27 mouse cellular contexts compared by ENCODE assay signal in genomic region chr14:30528392-30528791, GRCm38 (mm10). TPM values are rescaled to one million over a fixed set of nuclear protein-coding genes. Genes with fewer than 3 reads are reported as not detected.
A peak's percentile ranks its signal among the peaks of the same experiment; 100 is the strongest.
DNase-seq lines count a peak whose midpoint lies in the region; ATAC-seq and TF ChIP-seq lines count a peak whose summit lies in the region.
"Had no signal": no experiment of that assay in that cellular context is flagged by ENCODE, and none has a peak within 500 bp of the region (broad histone marks: within the 10 kb centered on the region; RNA-seq: fewer than 3 reads in every experiment).

No protein-coding gene starts in this region.

- TF ChIP-seq POLR2A in cerebellum, adult 2 months (IDR thresholded peaks at IDR 0.05; ENCODE audit: borderline replicate concordance, insufficient read depth, low read length): no peak

- no peak overlapping the region for H3K4me2 ChIP-seq in midbrain, embryonic 11.5 days
- H3K4me2 ChIP-seq in midbrain, embryonic 15.5 days: no peak overlapping the region
- H3K4me2 ChIP-seq: embryonic facial prominence, embryonic 13.5 days; embryonic facial prominence, embryonic 15.5 days; forebrain, embryonic 12.5 days had no signal

- H3K27ac ChIP-seq in midbrain, embryonic 11.5 days (ENCODE audit: low read depth, low read length): no peak overlapping the region
- H3K27ac ChIP-seq in midbrain, embryonic 15.5 days: no peak overlapping the region
- no peak overlapping the region for H3K27ac ChIP-seq in cerebellum, adult 2 months (ENCODE audit: insufficient read depth, low read length)
- H3K27ac ChIP-seq: embryonic facial prominence, embryonic 13.5 days; embryonic facial prominence, embryonic 15.5 days; forebrain, embryonic 10.5 days; forebrain, embryonic 12.5 days had no signal

- no peak for TF ChIP-seq CTCF in cerebellum, adult 2 months (IDR thresholded peaks at IDR 0.05; ENCODE audit: borderline replicate concordance, insufficient read depth, low read depth, low read length)

- peak; percentile 72 for DNase-seq in midbrain, embryonic 11.5 days (ENCODE audit: low spot score, missing footprints)
- DNase-seq in R1 (ENCODE audit: low read depth, low spot score): peak; percentile 66
- no peak for DNase-seq in frontal cortex, postnatal 10 days (ENCODE audit: low spot score in 2 of 2)
- DNase-seq in cerebellum, adult 2 months: no peak
- DNase-seq: adrenal gland, adult 8-10 months; adrenal gland, postnatal 14 days; adrenal gland, postnatal 36 days; B cell, adult 2 months; cerebellum, adult 11-12 months; cerebellum, adult 8-10 months; cerebellum, adult 9-11 months; cerebellum, postnatal 14 days; cerebellum, postnatal 36 days; embryo, embryonic 11 days had no signal

- H3K4me3 ChIP-seq in midbrain, embryonic 11.5 days (ENCODE audit: low read depth, low read length): no peak overlapping the region
- H3K4me3 ChIP-seq in midbrain, embryonic 15.5 days: no peak overlapping the region
- H3K4me3 ChIP-seq in cerebellum, adult 2 months (replicated peaks; ENCODE audit: insufficient read depth, low read depth, low read length): no peak overlapping the region
- H3K4me3 ChIP-seq: embryonic facial prominence, embryonic 13.5 days; embryonic facial prominence, embryonic 15.5 days; erythroblast, embryonic 14.5 days; forebrain, embryonic 10.5 days; forebrain, embryonic 12.5 days had no signal

- H3K4me1 ChIP-seq in midbrain, embryonic 11.5 days (ENCODE audit: control insufficient read depth, insufficient read depth, low read length): no peaks in the 10 kb centered on the region
- peaks cover 10% of the 10 kb centered on the region; the same call in 1 of the 2 replicates for H3K4me1 ChIP-seq in midbrain, embryonic 15.5 days
- H3K4me1 ChIP-seq in cerebellum, adult 2 months (ENCODE audit: control insufficient read depth, insufficient read depth, low read length): peaks cover 6% of the 10 kb centered on the region; the same call in 1 of the 2 replicates
- H3K4me1 ChIP-seq: embryonic facial prominence, embryonic 15.5 days had no signal

- H3K9ac ChIP-seq in midbrain, embryonic 11.5 days (ENCODE audit: low read length): no peak overlapping the region
- no peak overlapping the region for H3K9ac ChIP-seq in midbrain, embryonic 15.5 days
- H3K9ac ChIP-seq: embryonic facial prominence, embryonic 13.5 days; embryonic facial prominence, embryonic 15.5 days; forebrain, embryonic 12.5 days had no signal

- 88% methylated on average over 10 of the region's 10 CpGs for WGBS in midbrain, embryonic 11.5 days
- WGBS in midbrain, embryonic 15.5 days: 86% methylated on average over 10 of the region's 10 CpGs
- 90% methylated on average over 10 of the region's 10 CpGs for WGBS in cerebellum, adult 2 months

- H3K9me3 ChIP-seq in midbrain, embryonic 11.5 days (ENCODE audit: control insufficient read depth, low read length): no peaks in the 10 kb centered on the region
- no peaks in the 10 kb centered on the region for H3K9me3 ChIP-seq in midbrain, embryonic 15.5 days
- H3K9me3 ChIP-seq: embryonic facial prominence, embryonic 13.5 days; embryonic facial prominence, embryonic 15.5 days; forebrain, embryonic 10.5 days; forebrain, embryonic 12.5 days; G1E had no signal

- no peaks in the 10 kb centered on the region for H3K27me3 ChIP-seq in midbrain, embryonic 11.5 days (ENCODE audit: control insufficient read depth, insufficient read depth, low read length)
- H3K27me3 ChIP-seq in midbrain, embryonic 15.5 days (replicated peaks): no peaks in the 10 kb centered on the region
- H3K27me3 ChIP-seq in cerebellum, adult 2 months (ENCODE audit: control insufficient read depth, insufficient read depth, low read length): no peaks in the 10 kb centered on the region
- H3K27me3 ChIP-seq: CH12.LX; embryonic facial prominence, embryonic 13.5 days; embryonic facial prominence, embryonic 15.5 days; forebrain, embryonic 12.5 days; Patski had no signal

- ATAC-seq in midbrain, embryonic 11.5 days (ENCODE audit: low FRiP score): no peak
- ATAC-seq in midbrain, embryonic 15.5 days (replicated peaks): no peak
- ATAC-seq: activated CD4-positive, CD25-positive, alpha-beta regulatory T cell, adult 4 months; CD4-positive, CD25-positive, alpha-beta regulatory T cell, adult 4 months; forebrain, embryonic 14.5 days; forebrain, embryonic 16.5 days; Patski had no signal

- peaks cover 7% of the 10 kb centered on the region; the same call in 1 of the 2 replicates for H3K36me3 ChIP-seq in midbrain, embryonic 11.5 days (ENCODE audit: control insufficient read depth, insufficient read depth, low read length)
- peaks cover 3% of the 10 kb centered on the region; the same call in 1 of the 2 replicates for H3K36me3 ChIP-seq in midbrain, embryonic 15.5 days (replicated peaks)

RNA-seq across cellular contexts. Expression of gene Tkt, which starts 19.8 kb away (rescaled TPM):
- 135 and 154 TPM in 2 replicates for polyA plus RNA-seq in midbrain, embryonic 11.5 days (2014; fragmentation: Nextera tagmentation; extraction: Ambion mirVana)
- 262 and 279 TPM in 2 replicates for polyA plus RNA-seq in midbrain, embryonic 15.5 days (2015; fragmentation: Nextera tagmentation; extraction: Ambion mirVana)
- 181 and 183 TPM in 2 replicates for polyA plus RNA-seq in cerebellum, adult 2 months (2012; rRNA removed)

RNA-seq across cellular contexts. Expression of gene Cacna1d, which starts 37.1 kb away (rescaled TPM):
- 0.89 and 1.0 TPM in 2 replicates for polyA plus RNA-seq in midbrain, embryonic 11.5 days (2014; fragmentation: Nextera tagmentation; extraction: Ambion mirVana)
- polyA plus RNA-seq in midbrain, embryonic 15.5 days (2015; fragmentation: Nextera tagmentation; extraction: Ambion mirVana): 10.5 and 12.1 TPM in 2 replicates
- polyA plus RNA-seq in cerebellum, adult 2 months (2012; rRNA removed): 35.0 and 46.0 TPM in 2 replicates
- polyA plus RNA-seq: erythroblast, embryonic 14.5 days had no signal

RNA-seq across cellular contexts. Expression of gene Dcp1a, which starts 49.1 kb away (rescaled TPM):
- polyA plus RNA-seq in midbrain, embryonic 11.5 days (2014; fragmentation: Nextera tagmentation; extraction: Ambion mirVana): 25.2 and 25.3 TPM in 2 replicates
- 17.3 and 19.6 TPM in 2 replicates for polyA plus RNA-seq in midbrain, embryonic 15.5 days (2015; fragmentation: Nextera tagmentation; extraction: Ambion mirVana)
- 20.6 and 20.8 TPM in 2 replicates for polyA plus RNA-seq in cerebellum, adult 2 months (2012; rRNA removed)

Comparison
In these comparisons a context has a peak if more than half of its experiments do, and no peak if none do; other contexts are left out.
1. DNase-seq: peak in midbrain, embryonic 11.5 days (single experiment) and R1 (single experiment); none in frontal cortex, postnatal 10 days (0 of 2) and cerebellum, adult 2 months (0 of 2).